Mouse (Mus musculus): ENCODE measurements around the gene Baiap2.

DNA sequence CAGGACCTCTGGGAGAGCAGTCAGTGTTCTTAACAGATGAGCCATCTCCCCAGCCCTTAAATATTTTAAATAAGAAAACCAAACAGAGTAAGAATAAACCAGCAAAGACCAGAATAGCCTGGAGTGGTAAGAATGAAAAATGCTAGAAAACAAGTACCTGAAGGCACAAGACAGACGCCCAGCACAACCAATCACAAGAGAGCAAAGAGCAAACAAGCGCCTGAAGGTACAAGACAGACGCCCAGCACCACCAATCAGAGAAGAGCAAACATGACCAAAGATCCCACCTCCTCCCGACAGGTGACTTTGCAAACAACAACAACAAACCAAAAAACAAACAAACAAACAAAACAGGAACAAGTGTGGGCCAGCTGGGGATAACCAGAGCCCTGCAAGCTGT, 111.3 kb downstream of the Baiap2 start:
- TF ChIP-seq CTCF (IDR thresholded peaks at IDR 0.05; ENCODE audit: borderline replicate concordance, insufficient read depth, low read length) = no peak
- no peak for TF ChIP-seq POLR2A (IDR thresholded peaks at IDR 0.05; ENCODE audit: low read depth, low read length)
